Mouse (Mus musculus): Measurements from ENCODE around the gene Ank2.

- TF ChIP-seq POLR2A (IDR thresholded peaks at IDR 0.05; ENCODE audit: borderline replicate concordance, low read depth, low read length) (no peak), CTCF (IDR thresholded peaks at IDR 0.05; ENCODE audit: low read depth, low read length) (no peak)
Observed at GRCm38 (mm10) chr3:127474115-127474514, 25.0 kb downstream of the Ank2 start.
